Mouse (Mus musculus): ENCODE measurements around the gene Sept9. TPM values are rescaled to one million over a fixed set of nuclear protein-coding genes. Genes with fewer than 3 reads are reported as not detected.

Sept9 gene
- total RNA-seq, 2 experiments from 2014 or later, result 115 to 146 TPM

DNA sequence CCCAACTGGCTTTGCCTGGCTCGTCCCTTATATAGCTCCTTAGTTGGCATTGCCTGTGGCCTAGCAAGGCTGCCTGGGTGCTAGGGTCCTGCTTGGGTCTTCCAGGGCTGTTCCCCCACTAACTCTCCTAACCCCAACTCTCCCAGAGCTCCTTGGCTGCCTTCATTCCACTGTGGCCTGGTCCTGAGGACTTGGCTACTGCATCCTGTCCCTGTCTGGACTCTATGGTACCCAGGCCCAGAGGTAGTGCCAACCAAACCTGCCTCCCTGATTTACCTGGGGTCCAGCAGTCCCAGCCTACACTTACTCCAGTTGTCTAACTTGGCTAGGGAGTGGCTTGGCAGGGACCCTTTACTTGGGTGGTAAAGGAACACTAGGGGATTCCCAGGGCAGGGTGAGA, 207.2 kb downstream of the Sept9 start:
- no peak for DNase-seq

DNA sequence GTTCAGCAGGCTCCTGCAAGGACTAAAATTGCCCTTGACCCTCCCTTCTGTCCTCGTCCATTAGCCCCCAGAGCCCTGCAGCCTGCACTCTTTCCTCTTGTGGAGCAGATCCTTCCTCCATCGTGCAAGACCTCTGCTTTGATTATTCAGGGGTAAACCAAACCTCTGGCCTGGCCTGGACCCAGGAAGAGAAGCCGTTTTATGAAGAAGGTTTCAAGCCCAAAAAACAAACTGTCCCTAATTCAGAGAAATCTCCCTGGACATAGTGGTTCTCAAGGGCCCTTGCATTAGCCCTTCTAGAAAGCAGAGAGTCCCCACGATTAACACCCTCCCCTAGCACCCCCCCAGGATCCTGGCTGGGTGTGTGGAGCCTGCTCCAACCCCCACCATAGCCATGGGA, 207.7 kb downstream of the Sept9 start:
- no peak for DNase-seq

GRCm38 (mm10) chr11:117407651-117408441, 208.4 kb downstream of the Sept9 start:
- DNase-seq, result peak; percentile 44

GRCm38 (mm10) chr11:117408442-117409031, 209.1 kb downstream of the Sept9 start:
- no peak for DNase-seq

DNA sequence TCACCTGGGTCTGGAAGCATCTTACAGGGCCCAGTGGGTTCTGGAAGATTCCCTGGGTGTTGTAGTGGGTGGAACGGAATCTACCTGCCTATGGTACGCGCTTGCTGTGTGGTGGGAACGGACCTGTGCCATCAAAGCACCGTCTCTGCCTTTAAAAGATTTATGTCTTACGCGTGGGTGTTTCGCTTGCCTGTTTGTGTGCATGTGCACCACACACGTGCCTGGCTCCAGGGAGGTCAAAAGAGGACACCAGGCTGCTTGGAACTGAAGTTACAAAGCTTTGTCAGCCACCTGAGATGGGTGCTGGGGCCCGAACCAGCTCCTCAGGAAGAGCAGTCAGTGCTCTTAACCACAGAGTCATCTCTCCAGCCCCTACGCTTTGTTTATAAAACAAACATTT, 209.9 kb downstream of the Sept9 start:
- DNase-seq, result no peak

DNA sequence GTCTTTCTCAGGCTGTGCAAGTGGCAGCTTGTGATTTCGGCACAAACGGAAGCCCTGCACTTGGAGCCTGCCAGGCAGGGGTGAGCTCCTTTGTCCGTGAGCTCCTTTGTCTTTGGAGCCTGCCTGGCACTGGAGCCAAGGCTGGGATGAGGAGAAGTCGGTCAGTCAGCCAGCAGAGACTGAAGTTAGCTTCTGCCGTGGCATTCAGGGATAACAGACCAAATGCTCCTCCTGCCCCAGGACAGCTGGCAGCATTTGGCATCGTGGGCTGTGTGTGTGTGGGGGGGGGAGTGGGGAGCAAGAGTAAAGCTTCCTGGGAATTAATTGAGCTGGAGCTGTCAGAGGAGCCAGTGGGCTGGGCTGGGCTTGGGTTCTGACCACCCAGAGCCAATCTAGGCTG, 210.6 kb downstream of the Sept9 start:
- DNase-seq, result no peak

- no peak for DNase-seq
Measured at GRCm38 (mm10) chr11:117411663-117412062, 212.2 kb downstream of the Sept9 start.

Other genes starting within 250 kb of the Sept9 start
- gene Sec14l1, start 84.5 kb upstream of the Sept9 start, total RNA-seq (2021), result 100 to 1,000 TPM; 101 to 113 TPM